Mouse (Mus musculus): ENCODE data around the gene Slc5a5.

DNA sequence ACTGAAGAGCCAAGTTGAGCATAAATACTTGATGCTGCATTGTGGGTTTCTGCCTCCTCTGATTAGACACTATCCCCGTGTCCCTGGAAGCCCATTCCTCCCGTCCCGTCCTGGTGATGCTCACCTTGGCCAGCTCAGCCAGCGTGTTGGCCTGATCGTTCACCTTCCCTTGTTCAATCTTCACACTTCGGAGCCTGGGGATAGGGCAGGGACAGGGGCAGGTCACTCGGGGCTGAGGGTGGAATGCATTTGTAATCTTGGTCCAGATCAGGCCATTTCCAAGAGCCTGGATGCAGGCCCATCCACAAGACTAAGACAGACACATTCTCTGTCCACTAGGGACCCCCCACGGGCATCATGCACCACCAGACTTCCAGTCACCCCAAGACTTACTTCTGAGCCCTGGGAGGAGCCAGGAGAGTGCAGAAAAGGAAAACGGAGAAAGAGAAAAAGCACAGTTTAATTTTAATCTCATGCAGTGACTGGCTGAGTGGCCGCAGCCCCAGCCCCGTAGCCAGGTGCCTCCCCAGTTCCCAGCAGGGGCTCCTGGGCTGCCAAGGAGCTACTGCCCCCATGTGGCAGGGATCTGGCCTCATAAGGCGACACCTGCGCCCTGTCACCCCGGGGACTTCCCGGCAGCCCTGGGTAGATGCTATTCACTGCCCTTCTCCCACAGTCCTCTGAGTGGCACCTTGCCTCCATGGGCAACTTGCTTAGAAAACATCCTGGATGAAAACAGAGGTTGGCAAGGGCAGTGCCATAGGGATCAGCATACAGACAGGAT is 46.0 kb downstream of the Slc5a5 start:
- TF ChIP-seq CTCF (conservative IDR thresholded peaks at IDR 0.05; ENCODE audit: insufficient read depth, insufficient read length, low read depth, low read length) (no peak; the same call in 1 of the 2 replicates), POLR2A (IDR thresholded peaks at IDR 0.05; ENCODE audit: low read depth, low read length) (no peak)

All from kidney, adult 2 months (tissue).